Mouse (Mus musculus) kidney, embryonic 14.5 days (tissue): ENCODE measurements at regions not wholly inside any gene's neighbourhood (a gene's known extent, or its start where the extent isn't known, plus 50 kb on each side); places are given as distances from the start of the nearest gene placed in this dataset.
A peak's percentile ranks its signal among the peaks of the same experiment; 100 is the strongest.

ENCODE experiments used
- ATAC-seq: fragments of 200-750 bp; cut with Nextera tagmentation; 2 replicates; pipeline ENCODE4 v1.8.0; 2017; ENCODE audit warnings: moderate number of reproducible peaks, mild to moderate bottlenecking, moderate TSS enrichment, moderate library complexity; ENCODE audit not compliant: low FRiP score, low TSS enrichment
- H3K27ac ChIP-seq: fragments of 300-500 bp; sonication (generic); 2 replicates; pipeline ENCODE4 v1.5.1; 2014; ENCODE audit warnings: low read depth, mild to moderate bottlenecking, low read length, moderate library complexity, mixed read lengths
- H3K27me3 ChIP-seq: fragments of 300-500 bp; sonication (generic); 2 replicates; pipeline ENCODE4 v1.6.1; 2014; ENCODE audit warnings: mild to moderate bottlenecking, low read length; ENCODE audit not compliant: control insufficient read depth, insufficient read depth
- H3K36me3 ChIP-seq: fragments of 300-500 bp; sonication (generic); 2 replicates; pipeline ENCODE4 v1.6.1; 2014; ENCODE audit warnings: low read length, mixed read lengths; ENCODE audit not compliant: control insufficient read depth, insufficient read depth
- H3K4me1 ChIP-seq: fragments of 300-500 bp; sonication (generic); 2 replicates; pipeline ENCODE4 v1.6.1; 2014; ENCODE audit warnings: low read length, mixed read lengths; ENCODE audit not compliant: control insufficient read depth, insufficient read depth
- H3K4me2 ChIP-seq: fragments of 300-500 bp; sonication (generic); replicated peaks from 2 replicates; pipeline ENCODE4 v1.6.1; 2014; ENCODE audit warnings: low read depth, mild to moderate bottlenecking, low read length
- H3K4me3 ChIP-seq: fragments of 300-500 bp; sonication (generic); 2 replicates; pipeline ENCODE4 v1.5.1; 2014; ENCODE audit warnings: mild to moderate bottlenecking, low read length
- H3K9ac ChIP-seq: fragments of 300-500 bp; sonication (generic); 2 replicates; pipeline ENCODE4 v1.6.1; 2014; ENCODE audit warnings: low read depth, mild to moderate bottlenecking, low read length, moderate library complexity
- H3K9me3 ChIP-seq: fragments of 300-500 bp; sonication (generic); 2 replicates; pipeline ENCODE4 v1.6.1; 2016; ENCODE audit warnings: low read length; ENCODE audit not compliant: control insufficient read depth
- whole genome bisulfite sequencing: fragments of 180-500 bp; shearing (Covaris S2); extraction: QIAGEN DNeasy Blood & Tissue Kit; methylation state at CpG from one replicate; pipeline ENCODE4 v1.1.7; 2014; 5-methylcytosine and 5-hydroxymethylcytosine counted together

DNA sequence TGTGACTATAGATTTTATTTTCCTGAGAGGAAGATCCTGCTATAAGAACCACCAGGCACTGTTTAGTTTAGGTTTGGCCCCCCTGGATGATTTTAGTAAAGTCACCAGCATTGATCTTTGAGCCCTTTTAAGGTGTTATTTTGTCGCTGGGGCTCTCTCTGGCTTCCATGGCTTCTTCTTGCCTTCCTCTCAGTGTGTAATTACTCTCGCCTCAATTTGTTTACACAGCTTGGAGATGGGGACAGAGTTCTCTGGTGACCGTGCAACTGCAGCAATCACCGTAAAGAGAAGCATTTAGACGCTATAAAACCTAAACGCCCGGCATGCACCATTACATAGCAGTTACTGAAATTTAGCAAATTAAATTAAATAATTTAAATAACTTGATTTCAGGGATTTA, 788.5 kb upstream of the Car8 start:
- H3K4me2 ChIP-seq = peak overlapping the region; percentile 95
- no peak overlapping the region for H3K9ac ChIP-seq
- peaks cover 8% of the 10 kb centered on the region for H3K4me1 ChIP-seq
- H3K9me3 ChIP-seq = no peaks in the 10 kb centered on the region
- ATAC-seq = 0 out of 2 replicates have a peak, but pooled peaks have one; percentile 58
- no peak overlapping the region for H3K27ac ChIP-seq
- no peaks in the 10 kb centered on the region for H3K36me3 ChIP-seq
- H3K27me3 ChIP-seq = no peaks in the 10 kb centered on the region
- WGBS = 4% methylated on average over 7 of the region's 7 CpGs
- no peak overlapping the region for H3K4me3 ChIP-seq

DNA sequence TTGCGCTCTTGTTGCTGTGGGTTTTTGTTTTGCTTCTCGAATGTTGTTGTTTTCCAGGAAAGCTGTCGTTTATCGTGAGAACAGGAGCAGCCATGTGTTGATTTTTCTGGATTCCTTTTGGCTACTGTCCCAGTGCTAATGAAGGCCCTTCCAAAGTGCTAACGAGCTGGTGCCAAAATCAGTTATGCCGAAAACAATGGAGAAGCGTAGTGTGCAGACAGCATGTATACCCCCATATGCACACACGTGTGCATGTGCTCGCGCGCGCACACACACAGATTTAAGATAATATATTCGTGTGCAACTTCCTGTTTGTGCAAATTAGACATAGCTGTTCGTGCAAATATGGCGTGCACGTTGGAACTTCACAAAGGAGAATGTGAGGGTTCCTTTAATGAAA, 788.0 kb upstream of the Car8 start:
- Histone ChIP-seq H3K27me3 (no peaks in the 10 kb centered on the region), H3K9ac (no peak overlapping the region), H3K4me2 (no peak overlapping the region), H3K36me3 (no peaks in the 10 kb centered on the region), H3K9me3 (no peaks in the 10 kb centered on the region), H3K4me3 (no peak overlapping the region), H3K4me1 (peaks cover 8% of the 10 kb centered on the region), H3K27ac (no peak overlapping the region)
- WGBS = 65% methylated on average over 16 of the region's 16 CpGs
- ATAC-seq = no peak

DNA sequence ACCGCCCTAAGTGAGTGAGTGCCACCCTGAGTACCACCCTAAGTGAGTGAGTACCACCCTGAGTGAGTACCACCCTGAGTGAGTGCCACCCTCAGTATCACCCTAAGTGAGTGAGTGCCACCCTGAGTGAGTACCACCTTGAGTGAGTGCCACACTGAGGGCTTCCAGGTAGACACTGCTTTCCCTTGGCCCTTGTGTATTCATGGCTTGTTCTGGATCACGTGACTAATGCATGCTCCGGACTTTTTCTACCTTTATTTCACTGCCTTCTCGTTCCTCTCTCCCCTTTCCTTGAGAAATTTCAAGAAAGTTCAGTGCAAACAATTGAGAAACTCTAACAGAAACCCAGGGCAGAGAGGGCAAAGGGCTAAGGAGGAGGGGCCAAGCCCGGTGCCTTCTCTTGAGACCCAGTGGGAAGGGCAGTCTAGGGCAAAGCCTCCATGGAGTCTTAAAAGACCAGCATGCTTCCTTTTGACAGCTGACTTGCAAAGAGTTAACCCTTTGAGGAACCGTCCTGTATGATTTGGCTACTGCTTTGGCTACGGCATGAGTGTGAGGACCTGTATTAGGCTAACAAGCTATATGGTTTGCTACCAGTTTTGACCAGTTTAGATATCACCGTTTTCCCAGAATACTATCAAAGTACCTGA, 787.1 kb upstream of the Car8 start:
- Histone ChIP-seq H3K27ac (no peak overlapping the region), H3K36me3 (no peaks in the 10 kb centered on the region), H3K9me3 (no peaks in the 10 kb centered on the region), H3K4me2 (no peak overlapping the region), H3K27me3 (no peaks in the 10 kb centered on the region), H3K9ac (no peak overlapping the region), H3K4me1 (peaks cover 8% of the 10 kb centered on the region), H3K4me3 (no peak overlapping the region)
- 61% methylated on average over 8 of the region's 8 CpGs for WGBS
- no peak for ATAC-seq

DNA sequence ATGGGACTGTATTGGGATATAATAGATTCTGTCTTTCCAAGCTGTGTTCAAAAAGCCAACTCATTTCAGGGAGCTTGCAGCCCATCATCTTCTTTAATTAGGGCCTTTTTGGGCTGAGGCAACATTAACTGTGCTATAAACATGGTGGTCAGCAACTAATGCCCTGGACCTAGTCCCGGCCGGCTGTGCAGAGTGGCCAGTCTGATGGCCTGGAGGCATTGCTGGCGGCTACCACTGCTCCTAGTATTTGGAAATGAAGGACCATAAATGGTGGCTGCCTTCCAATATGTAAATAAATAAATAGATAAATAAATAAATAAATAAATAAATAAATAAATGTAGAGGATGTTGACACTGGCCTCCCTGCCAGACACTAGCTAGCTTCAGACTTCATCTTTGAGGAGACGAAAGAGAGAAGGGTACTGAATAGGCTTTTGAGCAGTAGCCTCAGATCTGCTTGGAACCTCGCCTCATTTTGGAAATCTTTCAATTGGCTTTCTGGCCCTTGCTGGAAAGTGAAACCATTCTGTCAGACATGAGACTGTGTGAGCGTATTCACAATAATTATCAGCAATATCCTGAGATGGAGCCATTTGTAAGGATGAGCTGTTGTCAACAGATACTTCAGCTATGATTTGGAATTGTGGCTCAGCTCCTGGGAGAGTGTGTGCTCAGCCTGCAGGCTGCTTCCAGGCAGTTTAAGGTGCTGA, 785.5 kb upstream of the Car8 start:
- H3K27me3 ChIP-seq = no peaks in the 10 kb centered on the region
- no peak overlapping the region for H3K4me2 ChIP-seq
- no peak overlapping the region for H3K9ac ChIP-seq
- H3K9me3 ChIP-seq = no peaks in the 10 kb centered on the region
- peaks cover 8% of the 10 kb centered on the region for H3K4me1 ChIP-seq
- ATAC-seq = no peak
- no peak overlapping the region for H3K27ac ChIP-seq
- H3K36me3 ChIP-seq = no peaks in the 10 kb centered on the region
- WGBS = 85% methylated on average over 6 of the region's 6 CpGs
- no peak overlapping the region for H3K4me3 ChIP-seq

DNA sequence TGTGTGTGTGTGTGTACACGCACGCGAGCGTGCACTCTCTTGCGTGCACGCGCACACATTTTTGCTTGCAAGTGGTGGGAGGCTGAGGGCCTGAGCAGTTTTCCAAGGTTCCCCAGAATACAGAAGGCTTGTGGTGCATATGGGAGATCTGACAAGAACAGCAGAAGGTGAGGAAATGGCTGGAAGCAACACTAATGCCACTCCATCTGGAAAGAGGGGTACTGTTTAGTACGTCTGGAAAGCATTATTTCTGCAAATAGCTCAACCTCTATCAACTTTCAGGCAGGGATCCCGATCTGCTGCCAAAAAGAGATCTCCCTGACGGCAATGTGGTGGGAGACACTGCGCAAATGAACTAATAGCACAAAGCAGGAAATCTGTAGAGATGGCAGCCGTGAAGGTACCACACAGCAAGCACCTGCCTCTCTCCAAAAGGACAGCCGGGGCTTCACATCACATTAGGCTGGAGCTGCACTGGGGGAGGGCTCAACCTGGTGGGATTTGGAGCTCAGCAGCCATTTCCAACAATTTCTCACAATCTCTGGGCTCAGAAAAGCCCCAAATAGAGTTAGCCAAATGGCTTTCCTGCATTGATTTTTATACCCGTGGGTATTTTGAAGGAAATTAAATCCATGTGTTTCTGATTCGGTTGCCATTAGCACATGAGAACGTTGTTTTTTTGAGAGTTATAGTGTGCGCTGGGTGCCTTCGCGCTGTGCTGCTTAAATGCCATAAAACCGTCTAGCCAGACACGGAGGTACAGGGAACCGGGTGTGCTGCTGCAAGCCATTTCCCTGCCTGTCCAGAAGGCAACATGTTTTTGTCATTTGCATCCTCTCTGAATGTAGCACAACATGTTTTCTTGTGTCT, 780.6 kb upstream of the Car8 start:
- no peak overlapping the region for H3K4me2 ChIP-seq
- WGBS = 63% methylated on average over 22 of the region's 22 CpGs
- peaks cover 13% of the 10 kb centered on the region for H3K4me1 ChIP-seq
- H3K27me3 ChIP-seq = no peaks in the 10 kb centered on the region
- H3K36me3 ChIP-seq = no peaks in the 10 kb centered on the region
- H3K9ac ChIP-seq = no peak overlapping the region
- ATAC-seq = no peak
- H3K4me3 ChIP-seq = no peak overlapping the region
- no peaks in the 10 kb centered on the region for H3K9me3 ChIP-seq
- H3K27ac ChIP-seq = no peak overlapping the region

DNA sequence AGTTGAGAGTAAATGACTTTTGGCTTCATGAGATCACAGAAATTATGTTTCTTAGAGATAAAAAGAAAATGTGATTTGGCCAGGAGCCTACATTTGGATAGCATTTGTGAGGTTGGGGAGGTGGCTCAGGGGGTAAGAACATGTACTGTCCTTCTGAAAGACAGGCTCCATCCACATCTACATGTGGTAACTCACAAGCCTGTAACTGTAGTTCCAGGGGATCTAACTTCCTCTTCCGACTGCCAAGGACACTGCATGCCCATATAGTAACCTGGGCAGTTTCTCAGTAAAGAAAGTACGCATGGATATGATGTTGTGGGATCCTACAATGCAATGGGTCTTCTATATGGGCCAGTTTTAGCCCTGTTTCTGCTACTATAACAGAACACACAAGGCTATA, 779.4 kb upstream of the Car8 start:
- Histone ChIP-seq H3K36me3 (no peaks in the 10 kb centered on the region), H3K27me3 (no peaks in the 10 kb centered on the region), H3K4me1 (peaks cover 13% of the 10 kb centered on the region), H3K4me2 (no peak overlapping the region), H3K9me3 (no peaks in the 10 kb centered on the region), H3K27ac (no peak overlapping the region), H3K9ac (no peak overlapping the region), H3K4me3 (no peak overlapping the region)
- 90% methylated on average over 2 of the region's 2 CpGs for WGBS
- ATAC-seq = no peak

DNA sequence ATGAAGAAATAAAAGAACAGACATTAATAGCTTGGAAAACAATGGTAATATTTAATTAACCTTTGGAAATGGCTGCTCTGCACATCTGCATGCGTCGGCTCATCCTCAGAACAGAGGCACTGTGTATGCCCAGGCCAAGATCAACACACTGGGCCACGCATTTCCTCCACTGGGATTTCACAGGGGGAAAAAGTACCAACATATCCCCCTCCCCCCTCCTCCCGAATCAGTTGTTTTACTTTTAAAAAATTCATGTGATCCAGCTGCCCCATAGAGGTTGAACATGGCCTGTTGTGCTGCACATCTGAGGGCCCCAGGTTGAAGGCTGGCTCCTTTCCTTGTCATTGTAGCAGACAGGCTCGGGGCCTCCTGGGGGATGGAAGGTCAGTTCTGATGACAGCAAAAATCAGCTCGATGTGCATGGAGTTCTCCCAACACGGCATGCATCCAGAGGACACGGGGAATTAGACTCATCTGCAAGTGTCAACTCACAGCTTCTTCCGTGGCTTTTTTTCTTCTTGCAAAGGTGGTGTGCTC, 777.7 kb upstream of the Car8 start:
- 56% methylated on average over 9 of the region's 9 CpGs for WGBS
- H3K4me1 ChIP-seq = peaks cover 14% of the 10 kb centered on the region
- no peaks in the 10 kb centered on the region for H3K36me3 ChIP-seq
- ATAC-seq = no peak
- H3K27ac ChIP-seq = no peak overlapping the region
- no peaks in the 10 kb centered on the region for H3K27me3 ChIP-seq
- no peak overlapping the region for H3K4me2 ChIP-seq
- no peak overlapping the region for H3K9ac ChIP-seq
- H3K4me3 ChIP-seq = no peak overlapping the region
- no peaks in the 10 kb centered on the region for H3K9me3 ChIP-seq

DNA sequence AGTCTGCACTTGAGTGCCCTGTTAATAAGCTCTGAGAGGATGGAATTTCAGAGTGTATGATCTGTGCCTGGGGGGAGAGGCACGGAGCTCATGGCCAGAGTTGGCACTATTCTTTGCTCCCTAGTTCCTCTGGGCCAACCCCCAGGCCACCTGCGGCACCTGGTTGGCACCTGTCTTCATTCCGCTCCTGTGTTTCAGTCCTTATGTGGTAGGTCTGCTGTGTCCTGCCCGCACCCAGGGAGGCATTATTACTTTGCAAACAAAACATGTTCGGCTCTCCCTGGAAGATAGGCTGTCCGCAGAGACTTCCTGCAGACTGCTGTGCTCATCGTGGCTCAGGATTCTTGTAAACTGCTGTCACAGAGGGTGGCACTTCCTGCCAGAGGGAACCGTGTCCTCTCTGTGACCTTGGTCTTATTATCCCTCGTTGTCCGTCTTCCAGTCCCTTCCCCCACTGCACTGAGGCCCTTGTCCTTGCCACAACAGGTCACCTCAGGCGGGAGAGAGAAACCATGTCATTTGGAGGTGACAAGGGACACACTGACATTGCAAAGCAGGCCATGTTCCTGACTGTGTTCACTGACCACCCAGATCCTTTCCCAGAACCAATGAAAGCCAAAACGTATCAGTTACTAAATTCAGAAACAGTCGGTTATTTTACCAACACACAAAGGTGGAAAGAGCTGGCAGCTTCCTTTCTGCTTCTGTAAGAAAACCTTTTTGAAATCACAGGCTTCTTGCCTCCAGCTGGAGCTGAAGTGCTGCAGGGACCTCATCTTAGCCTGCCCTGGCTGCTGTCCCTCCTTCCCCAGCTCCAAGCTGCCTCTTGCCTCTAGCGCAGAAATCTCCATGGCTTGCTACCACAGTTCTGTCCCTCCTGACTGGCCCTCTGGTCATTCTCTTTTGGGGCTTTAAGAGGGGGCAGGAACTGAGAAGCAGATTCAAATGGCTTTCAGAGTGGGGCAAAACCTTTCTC, 777.0 kb upstream of the Car8 start:
- ATAC-seq = peak; percentile 20; the same call in 1 of the 2 replicates
- H3K27ac ChIP-seq = no peak overlapping the region
- no peak overlapping the region for H3K4me3 ChIP-seq
- no peaks in the 10 kb centered on the region for H3K9me3 ChIP-seq
- H3K9ac ChIP-seq = no peak overlapping the region
- H3K36me3 ChIP-seq = no peaks in the 10 kb centered on the region
- H3K27me3 ChIP-seq = no peaks in the 10 kb centered on the region
- 17% methylated on average over 14 of the region's 14 CpGs for WGBS
- peaks cover 22% of the 10 kb centered on the region for H3K4me1 ChIP-seq
- H3K4me2 ChIP-seq = no peak overlapping the region
